Mouse (Mus musculus) ES-E14 (cell line): ENCODE data around the gene Dchs1.

Source experiments
- CHD2 ChIP-seq: IDR thresholded peaks from 2 replicates; pipeline ENCODE4 v1.6.1; 2014; ENCODE audit warnings: mild to moderate bottlenecking, low read depth, low read length, inconsistent platforms
- HCFC1 ChIP-seq: IDR thresholded peaks from 2 replicates; pipeline ENCODE4 v1.6.1; 2012; ENCODE audit warnings: low read length, inconsistent platforms, borderline replicate concordance; ENCODE audit not compliant: insufficient read depth
- MAFK ChIP-seq: IDR thresholded peaks from 2 replicates; pipeline ENCODE4 v1.6.1; 2014; ENCODE audit warnings: mild to moderate bottlenecking, low read depth, low read length, inconsistent platforms; ENCODE audit not compliant: insufficient read depth
- ZNF384 ChIP-seq: IDR thresholded peaks from 2 replicates; pipeline ENCODE4 v1.6.1; 2012; ENCODE audit warnings: low read depth, low read length, inconsistent platforms

- TF ChIP-seq CHD2 (no peak), ZNF384 (no peak), MAFK (no peak), HCFC1 (no peak)
Measured at GRCm38 (mm10) chr7:105741978-105742377, 45.5 kb downstream of the Dchs1 start.
